Mouse (Mus musculus): ENCODE results near the gene Eif4ebp2.

Eif4ebp2 gene

GRCm38 (mm10) chr10:61466242-61466641, 13.8 kb upstream of the Eif4ebp2 start:
- in situ Hi-C loops (cut with MboI) = loop anchor here (25.0 kb wide), 1 partner anchor 221 kb away; the partner anchor contains the start of genes Sar1a and Tysnd1

- in situ Hi-C loops (cut with MboI) = loop anchor here (25.0 kb wide), 1 partner anchor 222 kb away; the partner anchor contains the start of genes Sar1a and Tysnd1
Observed at GRCm38 (mm10) chr10:61465009-61465408, 12.5 kb upstream of the Eif4ebp2 start.

GRCm38 (mm10) chr10:61457182-61457581, 4.7 kb upstream of the Eif4ebp2 start:
- in situ Hi-C loops (cut with MboI) = loop anchor here (25.0 kb wide), 1 partner anchor 230 kb away; the partner anchor contains the start of genes Sar1a and Tysnd1

GRCm38 (mm10) chr10:61453171-61453570, 710 bp upstream of the Eif4ebp2 start:
- in situ Hi-C loops (cut with MboI) = loop anchor here (25.0 kb wide), 1 partner anchor 234 kb away; the partner anchor contains the start of genes Sar1a and Tysnd1

DNA sequence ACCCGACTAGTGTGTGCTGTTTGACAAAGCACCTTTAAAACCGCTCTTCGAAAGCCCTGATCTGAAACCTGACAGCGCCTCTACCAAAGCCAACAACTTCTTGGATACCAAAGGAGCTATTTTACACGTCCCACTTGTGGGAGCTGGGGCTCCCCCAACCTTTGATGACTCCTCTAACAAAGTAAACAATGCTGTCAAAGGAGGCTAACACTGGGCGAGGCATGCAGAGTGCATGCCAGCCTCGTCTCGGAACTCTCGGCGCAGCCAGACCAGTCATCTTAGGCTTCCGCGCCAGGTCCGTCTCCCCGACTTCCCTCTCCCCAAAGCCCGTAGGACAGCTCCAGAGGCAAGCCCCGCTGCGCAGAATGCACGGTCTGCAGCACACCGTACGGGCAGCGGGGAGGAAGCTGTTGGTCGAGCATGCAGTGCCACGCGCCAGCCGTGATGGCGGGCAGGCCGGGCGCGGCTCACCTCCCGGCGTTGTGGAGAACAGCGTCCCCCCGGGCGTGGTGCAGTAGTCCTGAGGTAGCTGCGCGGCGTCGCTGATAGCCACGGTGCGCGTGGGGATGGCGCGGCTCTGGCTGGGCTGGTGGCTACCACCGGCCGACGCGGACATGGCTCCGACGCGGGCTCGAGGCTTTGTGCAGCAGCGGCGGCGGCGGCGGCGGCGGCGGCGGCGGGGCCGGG, 387 bp downstream of the Eif4ebp2 start:
- in situ Hi-C loops (cut with MboI) = loop anchor here (25.0 kb wide), 1 partner anchor 235 kb away; the partner anchor contains the start of genes Sar1a and Tysnd1

DNA sequence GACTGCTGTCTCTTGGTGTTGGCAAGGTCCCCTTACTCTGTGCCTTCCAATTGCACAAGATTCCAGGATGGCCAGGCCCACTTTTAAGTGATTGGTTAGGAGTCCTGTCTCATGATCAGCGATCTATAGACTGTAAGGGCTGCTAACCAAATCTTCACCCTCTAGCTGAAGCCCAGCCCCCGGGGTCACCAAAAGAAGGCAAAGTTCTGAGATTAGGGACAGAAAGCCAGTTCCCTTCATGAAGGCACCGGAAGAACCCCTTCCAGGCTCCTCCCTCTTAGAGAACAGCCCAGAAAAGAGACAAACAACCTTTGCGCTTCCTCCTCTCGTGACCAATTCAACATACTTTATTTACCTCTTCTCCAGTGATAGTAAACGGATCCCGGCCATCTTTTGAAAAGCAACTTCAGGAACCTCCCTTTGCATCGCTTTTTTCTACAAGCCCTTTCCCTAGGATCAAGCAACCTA, 964 bp downstream of the Eif4ebp2 start:
- in situ Hi-C loops (cut with MboI) = loop anchor here (25.0 kb wide), 1 partner anchor 236 kb away; the partner anchor contains the start of genes Sar1a and Tysnd1

- in situ Hi-C loops (cut with MboI) = no loop called here
Observed at GRCm38 (mm10) chr10:61448834-61449233, 3.6 kb downstream of the Eif4ebp2 start.

DNA sequence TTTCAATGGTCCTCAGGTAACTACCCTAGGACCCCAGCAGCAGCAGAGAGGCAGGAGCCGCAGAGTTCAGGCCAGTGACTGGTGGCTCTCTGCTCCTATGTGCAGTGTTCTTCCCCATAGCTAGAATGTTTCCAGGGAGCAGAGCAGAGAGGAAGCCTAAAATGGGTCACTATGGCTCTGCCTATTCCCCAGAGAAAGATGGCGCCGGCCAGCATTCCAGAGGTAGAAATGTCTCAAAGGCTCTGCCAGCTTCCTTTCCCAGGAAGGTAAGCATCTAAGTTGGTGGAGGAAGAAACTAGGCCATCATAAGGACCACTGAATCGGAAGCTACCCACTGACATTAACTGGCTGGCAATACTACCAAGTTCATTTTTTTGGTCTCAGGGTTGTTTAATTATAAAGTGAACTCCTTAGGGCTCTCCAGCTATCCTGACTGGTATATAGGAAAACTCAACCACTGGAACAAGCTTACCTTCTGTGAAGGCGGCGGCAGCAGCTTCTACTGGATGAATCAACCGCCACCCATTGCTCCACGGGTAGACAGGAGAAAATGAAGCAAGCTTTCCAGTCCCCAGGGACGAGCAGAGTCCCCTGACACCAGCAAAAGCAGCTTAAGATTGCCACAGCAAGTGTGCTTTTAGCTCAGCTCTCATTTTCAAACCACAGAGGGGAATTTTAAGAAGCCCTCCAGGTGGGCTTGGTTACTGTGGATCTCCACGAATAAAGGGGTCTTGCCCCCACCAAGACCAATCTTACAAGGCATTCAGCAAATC, 4.7 kb downstream of the Eif4ebp2 start:
- in situ Hi-C loops (cut with MboI) = no loop called here

- in situ Hi-C loops (cut with MboI) = no loop called here
Observed at GRCm38 (mm10) chr10:61445016-61445415, 7.4 kb downstream of the Eif4ebp2 start.

GRCm38 (mm10) chr10:61443876-61444275, 8.6 kb downstream of the Eif4ebp2 start:
- in situ Hi-C loops (cut with MboI) = no loop called here

DNA sequence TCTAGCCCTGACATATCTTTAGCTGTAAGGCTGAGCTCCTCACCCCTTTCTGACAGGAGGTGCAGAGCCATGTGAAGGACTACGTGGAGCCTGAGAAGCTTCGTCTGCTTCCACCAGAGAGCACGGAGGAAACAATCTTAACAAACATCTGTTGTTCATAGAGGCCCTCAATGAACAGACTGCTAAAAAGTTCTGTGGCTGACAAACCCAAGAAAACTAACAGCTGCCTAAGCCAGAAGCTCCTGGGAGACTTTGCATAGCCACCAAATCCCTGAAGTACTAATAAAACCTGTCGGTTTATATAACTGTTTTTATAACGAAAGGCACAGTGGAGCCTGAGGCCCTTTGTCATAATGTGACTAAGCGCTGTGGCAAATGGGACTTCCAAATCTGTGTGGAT, 9.0 kb downstream of the Eif4ebp2 start:
- in situ Hi-C loops (cut with MboI) = no loop called here

GRCm38 (mm10) chr10:61440202-61440800, 12.2 kb downstream of the Eif4ebp2 start:
- in situ Hi-C loops (cut with MboI) = no loop called here

DNA sequence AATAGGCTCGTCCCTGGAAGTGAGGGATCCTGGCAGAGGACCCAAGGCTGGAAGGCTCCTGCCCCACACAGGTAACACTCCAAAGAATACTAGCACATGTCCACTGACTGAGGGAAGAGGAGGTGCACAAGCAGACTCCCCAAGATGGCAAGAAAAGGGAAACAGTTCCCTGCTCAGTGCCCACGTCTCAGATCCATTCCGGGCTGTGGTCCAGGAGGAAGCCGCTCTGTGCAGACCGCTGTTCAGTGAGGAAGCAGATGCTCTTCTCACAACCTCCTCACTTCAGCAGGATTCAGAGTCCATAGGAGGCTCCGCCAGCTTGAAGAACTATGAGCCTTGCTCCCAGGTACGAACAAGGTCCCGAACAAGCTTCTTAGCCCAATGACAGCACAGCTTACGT, 21.1 kb downstream of the Eif4ebp2 start:
- in situ Hi-C loops (cut with MboI) = no loop called here

DNA sequence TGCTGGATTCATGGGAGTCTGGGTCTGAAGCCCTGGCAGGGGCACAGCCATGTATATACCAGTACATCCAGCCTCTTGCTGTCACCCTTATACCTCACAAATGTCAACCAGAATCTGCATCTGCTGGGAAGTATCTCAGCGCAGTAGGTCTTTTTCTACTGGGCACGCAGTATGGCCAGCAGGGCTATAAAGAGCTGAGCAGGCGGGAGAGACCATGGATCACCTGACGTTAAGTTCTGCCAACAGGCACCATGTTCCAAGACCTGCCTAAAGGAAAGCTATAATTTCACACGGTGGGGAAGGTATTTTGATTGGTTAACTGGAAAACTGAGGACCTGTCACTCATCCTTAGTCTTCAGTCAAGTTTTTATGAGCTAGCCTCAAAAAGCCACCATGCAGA, 23.4 kb downstream of the Eif4ebp2 start:
- in situ Hi-C loops (cut with MboI) = no loop called here

DNA sequence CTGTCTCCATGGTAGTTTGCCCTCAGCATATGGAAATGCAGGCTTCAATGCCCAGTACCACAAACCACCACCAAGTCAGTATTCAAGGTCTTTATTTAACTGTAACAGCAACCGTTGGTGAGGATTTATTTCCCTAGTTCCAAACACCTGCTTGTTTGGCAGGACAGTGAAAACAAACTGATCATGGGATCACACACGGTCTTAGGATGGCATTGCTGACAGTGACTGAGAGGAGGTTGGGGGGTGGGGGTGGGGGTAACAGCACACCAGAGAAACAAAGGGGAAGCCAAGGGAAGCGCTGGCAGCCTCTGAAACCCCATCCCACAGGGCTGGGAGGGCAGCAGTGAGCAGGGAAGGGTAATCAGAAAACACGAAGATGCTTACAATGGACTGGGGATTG, 24.0 kb downstream of the Eif4ebp2 start:
- in situ Hi-C loops (cut with MboI) = no loop called here

DNA sequence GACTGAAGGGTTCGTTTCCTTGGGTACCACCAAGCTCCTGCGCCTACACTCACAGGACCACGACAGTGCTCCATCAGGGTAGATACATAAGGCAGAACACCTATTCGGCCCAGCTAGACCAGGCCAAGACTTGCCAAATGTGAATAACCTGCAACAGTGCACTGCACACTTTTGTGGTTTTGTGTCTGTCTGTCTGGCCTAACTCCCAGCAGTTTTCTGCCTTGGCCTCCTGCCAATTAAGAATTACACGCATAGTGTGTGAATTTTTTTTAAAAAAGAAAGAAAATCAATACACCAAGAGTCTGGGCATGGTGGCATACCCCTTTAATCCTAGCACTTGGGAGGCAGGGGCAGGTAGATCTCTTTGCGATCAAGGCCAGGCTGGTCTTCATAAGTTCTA, 24.5 kb downstream of the Eif4ebp2 start:
- in situ Hi-C loops (cut with MboI) = no loop called here

GRCm38 (mm10) chr10:61426251-61426757, 26.2 kb downstream of the Eif4ebp2 start:
- in situ Hi-C loops (cut with MboI) = no loop called here

- in situ Hi-C loops (cut with MboI) = no loop called here
Observed at GRCm38 (mm10) chr10:61425047-61425446, 27.4 kb downstream of the Eif4ebp2 start.

- in situ Hi-C loops (cut with MboI) = no loop called here
Observed at GRCm38 (mm10) chr10:61424500-61424899, 28.0 kb downstream of the Eif4ebp2 start.

DNA sequence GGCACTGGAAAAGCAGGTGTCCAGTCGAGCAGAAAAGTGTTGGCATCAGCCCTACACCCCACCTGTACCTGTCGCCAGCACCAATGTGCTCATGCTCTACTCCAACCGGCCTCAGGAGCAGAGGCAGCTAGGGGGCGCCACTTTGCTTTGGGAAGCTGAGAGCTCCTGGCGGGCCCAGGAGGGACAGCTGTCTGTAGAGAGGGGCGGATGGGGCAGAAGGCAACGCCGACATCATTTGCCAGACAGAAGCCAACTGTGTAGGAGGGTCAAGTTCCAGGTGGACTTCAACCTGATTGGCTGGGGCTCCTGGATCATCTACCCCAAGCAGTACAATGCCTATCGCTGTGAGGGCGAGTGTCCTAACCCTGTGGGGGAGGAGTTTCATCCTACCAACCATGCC, 29.2 kb downstream of the Eif4ebp2 start:
- in situ Hi-C loops (cut with MboI) = no loop called here

DNA sequence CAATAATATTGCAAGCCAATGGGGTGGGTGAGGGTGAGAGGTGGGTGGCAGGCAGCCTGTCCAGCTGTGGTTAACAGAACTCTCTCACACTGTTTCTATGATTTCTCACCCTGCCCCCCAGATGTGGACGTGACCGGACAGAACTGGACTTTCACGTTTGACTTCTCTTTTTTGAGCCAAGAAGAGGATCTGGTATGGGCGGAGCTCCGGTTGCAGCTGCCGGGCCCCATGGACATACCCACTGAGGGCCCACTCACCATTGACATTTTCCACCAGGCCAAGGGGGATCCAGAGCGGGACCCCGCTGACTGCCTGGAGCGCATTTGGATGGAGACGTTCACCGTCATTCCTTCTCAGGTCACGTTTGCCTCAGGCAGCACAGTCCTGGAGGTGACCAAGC, 29.6 kb downstream of the Eif4ebp2 start:
- in situ Hi-C loops (cut with MboI) = no loop called here

DNA sequence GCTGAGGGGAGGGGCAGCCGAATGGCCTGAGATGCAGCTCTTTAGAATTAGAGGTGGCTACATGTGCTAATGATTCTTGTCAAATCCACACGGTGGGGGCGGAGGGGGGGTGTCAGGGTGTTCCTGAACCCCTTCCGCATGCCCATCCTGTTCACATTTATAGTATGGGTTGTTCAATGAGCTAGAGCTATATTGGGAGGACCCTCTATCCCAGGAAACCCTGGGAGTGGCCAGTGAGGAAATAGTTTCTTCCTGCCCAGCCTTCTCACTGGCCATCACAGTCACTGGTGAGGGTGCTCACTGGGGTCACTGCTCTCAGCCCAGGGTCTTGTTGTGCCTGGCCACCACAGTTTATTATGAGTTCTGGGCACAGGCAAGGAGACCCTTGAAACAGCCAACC, 32.5 kb downstream of the Eif4ebp2 start:
- in situ Hi-C loops (cut with MboI) = no loop called here

All from mature B cell (primary cell).